Mouse (Mus musculus) 3134 (cell line): ENCODE results near the gene Ttc30b.
"Not testable (repeated sequence)": the region's sequence is repeated elsewhere in the genome, so short reads cannot be mapped to it uniquely, and the experiment has no call there.

Experiments
- DNase-seq: peaks from one replicate; pipeline ENCODE4 v3.0.0-alpha.2; 2011; ENCODE audit warnings: low spot score; ENCODE audit not compliant: insufficient read length; ENCODE audit errors: extremely low read depth

Gene Ttc30b

DNA sequence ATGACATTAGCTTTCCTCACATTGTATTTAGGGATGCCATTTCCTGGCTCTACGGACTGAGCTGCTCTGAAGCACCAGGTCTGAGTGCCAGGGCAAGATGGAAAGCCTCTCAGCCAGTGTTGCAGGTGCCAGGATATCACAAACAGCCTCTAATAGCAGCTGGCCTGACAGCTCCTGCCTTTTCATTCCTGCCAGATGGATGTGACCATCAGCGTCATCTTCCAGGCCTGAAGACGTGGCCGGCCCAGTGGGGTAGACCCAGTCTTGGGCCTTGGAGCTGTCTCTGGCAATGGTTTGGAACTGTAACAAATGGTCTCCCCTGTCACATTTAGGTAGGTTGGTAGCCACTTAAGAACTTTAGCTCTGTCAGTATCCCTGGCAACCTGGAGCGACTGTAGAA, 14.9 kb upstream of the Ttc30b start:
- no peak for DNase-seq

DNA sequence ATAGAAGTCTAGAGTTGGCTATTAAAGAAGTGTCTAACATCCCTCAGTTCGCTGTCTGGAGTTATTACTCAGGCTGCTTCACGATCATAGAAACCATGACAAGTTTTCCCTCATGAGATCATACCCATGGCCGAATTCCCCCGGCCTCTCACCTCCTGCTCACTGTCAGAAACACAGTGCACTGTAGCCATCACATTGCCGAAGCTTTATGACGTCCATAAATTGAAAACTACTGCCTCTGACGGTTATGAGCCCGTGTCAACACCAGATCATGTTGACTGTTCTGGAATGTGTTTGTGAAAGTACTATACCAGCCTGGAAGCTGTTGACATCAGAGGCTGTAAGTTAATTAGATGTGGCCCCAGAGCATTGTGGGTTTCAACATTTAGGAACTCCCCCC, 12.3 kb upstream of the Ttc30b start:
- no peak for DNase-seq

DNA sequence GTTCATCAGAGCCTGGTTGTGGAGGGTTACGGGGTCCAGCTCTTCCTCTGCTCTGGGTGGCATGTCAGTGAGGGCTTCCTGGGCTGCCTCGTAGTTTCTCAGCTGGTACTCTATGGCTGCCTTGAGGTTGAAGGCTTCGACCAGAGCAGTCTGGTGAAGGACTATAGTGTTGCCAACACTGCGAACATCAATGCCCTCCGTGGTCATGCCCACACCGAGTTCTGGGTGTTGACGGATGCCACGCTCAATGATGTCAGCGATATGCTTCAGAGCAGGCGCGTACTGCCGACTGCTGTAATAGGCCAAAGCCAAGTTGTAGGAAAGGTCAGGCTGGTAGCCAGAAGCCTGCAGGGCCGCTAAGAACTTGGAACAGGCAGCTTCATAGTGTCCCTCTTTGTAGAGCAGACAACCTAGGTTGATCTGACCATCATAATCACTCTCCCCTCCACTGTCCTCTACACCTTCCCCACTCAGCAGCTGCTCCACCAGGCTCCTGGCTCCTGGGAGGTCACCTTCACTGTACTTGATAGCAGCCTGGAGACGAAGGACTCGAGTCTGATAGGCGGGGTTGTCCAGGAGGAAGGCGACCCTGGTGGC, 767 bp downstream of the Ttc30b start:
- peak; percentile 3 for DNase-seq

DNA sequence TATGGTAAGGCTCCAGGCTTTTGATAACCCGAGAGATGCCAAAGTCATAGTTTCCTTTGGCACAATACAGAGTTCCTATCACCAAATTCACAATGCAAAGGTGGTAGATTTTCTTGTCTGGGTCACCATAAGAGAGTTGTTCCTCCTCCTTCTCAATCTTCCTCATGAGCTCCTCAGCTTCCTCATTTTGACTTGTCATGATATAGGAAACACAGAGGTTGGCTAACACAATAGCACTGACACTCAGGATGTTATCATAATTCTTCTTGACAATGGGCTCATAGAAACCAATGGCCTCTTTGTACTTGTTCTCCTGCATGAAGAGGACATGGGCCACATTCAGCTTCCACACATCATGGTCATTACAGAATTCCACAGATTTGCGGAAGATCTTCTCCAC, 1.7 kb downstream of the Ttc30b start:
- DNase-seq: not testable (repeated sequence)

DNA sequence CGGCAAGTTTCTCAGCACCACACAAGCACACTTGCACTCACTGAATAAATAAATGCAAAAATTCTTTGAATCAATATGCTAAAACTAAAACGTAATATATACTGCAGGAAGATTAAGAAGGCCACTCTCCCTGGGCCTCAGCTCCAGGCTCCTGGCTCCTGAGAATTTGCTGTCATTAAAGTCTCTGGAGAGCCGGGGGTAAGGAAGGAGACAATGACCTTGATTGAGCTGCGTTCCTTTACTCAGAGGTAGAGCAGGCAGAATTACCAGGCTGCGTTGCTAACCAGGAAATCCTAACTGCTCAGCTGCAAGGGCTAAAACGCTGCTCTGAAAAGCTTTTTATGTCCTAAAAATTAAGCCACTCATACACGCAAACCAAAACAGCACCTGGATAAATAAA, 4.8 kb downstream of the Ttc30b start:
- DNase-seq: no peak

DNA sequence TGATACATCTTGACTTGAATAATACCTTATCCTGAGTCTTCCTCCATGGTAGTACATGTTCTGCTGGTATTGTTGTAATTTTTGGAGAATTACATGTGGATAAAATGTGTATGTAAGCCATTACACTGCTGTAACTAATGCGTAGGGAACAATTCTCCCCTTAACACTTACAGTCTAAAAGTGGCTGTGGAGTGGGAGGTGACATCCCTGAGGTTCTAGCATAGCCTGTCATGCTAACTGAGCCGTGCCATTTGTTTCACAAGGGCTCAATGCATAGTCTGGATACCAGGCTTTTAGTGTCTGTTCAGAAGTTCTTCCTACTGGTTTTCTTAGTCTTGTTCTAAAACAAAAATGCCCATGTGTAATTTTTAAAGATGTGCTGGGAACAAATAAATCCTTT, 7.4 kb downstream of the Ttc30b start:
- DNase-seq: no peak

DNA sequence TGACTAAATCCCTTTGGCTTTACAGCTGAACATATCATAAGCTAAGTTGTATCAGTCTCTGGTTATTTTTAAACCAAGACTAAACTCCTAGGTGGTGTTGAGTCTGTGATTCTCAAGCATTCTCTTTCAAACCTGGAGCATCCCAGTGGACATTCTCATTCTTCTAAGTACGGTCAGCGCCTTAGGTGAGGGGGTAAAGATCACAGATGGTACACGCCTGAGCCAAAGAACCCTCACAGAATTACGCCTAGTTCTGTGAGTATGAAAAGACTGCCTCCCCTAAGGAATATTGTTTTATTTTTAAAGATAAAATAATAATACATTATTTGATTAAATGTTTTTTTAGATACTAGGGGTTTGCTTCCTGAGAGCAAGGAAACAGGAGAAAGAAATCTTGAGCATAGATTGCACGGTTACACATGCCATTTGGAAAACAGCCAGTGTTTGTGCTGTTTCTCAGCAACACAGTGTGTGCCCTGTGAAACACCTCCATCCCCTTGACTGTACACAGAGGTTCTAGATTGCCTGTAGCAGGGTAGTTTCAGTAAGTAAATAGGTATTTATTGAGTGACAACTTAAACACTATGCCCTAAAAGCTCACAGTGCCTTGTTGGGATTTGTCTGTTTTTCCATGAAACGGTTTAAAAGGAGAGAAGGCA, 8.5 kb downstream of the Ttc30b start:
- no peak for DNase-seq

DNA sequence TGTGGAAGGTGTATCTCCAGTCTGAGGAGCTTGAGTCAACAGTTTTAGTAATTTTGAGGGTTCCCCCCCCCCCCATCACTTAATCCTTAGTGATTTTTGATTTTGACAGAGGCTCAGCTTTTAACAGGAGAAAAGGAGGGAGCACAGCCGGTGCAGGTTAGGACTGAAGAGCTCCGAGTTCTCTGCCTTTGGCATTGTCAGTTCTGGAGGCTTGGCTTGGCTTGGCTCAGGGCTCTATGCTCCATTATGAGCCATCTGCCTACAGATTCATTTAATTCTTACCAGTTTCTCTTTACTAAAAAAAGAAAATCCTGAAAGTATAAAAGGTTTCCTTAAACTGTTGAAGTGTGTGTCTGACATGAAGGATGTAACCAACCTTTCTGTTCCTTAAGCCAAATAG, 9.2 kb downstream of the Ttc30b start:
- DNase-seq: no peak

DNA sequence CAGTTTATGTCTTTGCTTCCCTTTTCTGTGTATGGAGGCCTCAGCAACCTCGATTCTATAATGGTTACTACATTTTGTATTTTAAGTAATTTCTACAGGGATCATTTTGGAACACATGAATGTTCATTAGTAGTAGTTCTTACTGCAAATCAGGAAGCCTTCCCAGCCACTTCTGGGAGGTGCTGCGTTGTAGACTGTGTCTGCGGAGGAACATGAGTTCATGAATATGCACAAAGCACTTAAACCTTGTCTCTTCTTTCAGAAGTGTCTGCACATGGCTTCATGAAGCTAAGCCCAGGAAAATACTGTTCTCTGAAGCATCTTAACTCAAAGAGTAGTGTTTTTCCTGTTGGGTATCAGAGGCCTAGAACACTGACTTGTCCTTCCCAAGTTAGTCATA, 10.4 kb downstream of the Ttc30b start:
- DNase-seq: no peak

DNA sequence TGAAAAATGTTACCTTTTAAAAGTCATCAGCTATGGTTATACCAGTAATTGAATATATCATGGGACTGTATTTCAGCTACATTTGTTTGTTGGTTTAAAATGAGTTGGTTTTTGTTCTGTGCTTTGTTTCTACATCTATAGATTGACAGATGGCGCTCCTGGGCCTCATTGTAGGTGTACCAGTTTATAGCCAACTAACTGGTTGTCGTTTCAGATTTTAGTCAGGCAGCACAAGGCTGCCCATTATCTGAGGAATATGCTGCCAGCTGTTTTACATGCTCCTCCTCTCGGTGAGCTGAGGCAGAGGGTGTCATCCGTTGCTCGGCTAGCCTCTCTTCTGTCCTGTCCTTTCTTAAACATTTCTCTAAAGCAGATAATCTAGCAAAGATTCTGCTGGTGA, 12.3 kb downstream of the Ttc30b start:
- DNase-seq: no peak

DNA sequence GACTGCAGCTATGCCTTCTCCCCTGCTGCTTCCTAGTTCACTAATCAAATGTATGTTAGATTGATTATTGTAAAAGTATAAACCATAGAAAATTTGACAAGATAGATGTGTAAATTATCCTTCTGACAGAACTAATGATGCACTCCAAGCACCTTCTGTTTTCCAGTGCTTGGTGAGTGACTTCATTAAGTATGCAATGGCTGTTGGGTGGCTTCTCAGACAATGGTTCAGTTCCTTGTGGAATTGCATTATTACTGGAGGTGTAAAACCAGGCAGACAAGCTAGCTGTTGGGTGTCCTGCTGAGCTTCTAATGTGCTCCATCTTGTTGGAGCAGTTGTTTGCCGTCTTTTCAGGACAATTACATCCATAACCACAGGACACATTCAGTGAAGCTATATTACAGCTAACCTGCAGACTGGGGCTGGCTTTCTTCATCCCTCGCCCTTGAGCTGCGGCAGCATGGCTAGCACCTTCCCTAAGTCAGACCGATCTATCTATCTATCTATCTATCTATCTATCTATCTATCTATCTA, 14.5 kb downstream of the Ttc30b start:
- no peak for DNase-seq

DNA sequence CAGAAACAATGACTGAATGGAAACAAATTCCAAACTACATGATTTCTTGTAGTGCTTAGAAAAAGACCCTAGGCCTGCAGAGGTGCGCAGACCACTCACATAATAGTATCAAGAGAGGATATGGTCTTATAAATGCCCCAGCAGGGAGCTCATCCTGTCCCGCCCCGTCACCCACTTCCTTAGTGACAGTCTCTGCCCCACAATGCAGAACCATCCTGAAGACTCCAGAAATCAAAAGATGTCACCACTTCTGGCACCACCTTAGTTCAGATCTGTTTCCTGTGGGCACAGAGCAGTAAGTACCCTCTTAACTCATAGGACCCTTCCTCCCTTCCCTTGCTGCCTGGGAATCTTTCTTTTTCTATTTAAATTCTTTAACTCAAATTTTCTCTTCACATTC, 23.3 kb downstream of the Ttc30b start:
- no peak for DNase-seq

DNA sequence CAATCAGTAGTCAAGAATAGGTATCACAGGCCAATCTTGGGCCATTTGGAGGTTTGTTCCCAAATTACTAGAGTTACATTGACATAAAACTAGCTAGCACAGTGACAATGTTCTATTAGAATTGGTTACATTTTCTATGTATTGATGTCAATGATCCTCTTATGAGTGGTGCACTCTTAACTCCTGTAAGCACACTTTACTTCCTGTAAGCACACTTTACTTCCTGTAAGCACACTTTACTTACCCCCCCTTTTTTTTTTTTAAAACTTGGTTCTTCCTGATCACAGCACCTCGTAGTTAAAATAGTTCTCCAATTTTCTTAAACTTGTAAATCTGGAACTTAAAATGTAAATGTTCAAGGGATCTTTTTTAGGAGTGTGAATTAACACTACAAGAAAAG, 31.2 kb downstream of the Ttc30b start:
- no peak for DNase-seq

DNA sequence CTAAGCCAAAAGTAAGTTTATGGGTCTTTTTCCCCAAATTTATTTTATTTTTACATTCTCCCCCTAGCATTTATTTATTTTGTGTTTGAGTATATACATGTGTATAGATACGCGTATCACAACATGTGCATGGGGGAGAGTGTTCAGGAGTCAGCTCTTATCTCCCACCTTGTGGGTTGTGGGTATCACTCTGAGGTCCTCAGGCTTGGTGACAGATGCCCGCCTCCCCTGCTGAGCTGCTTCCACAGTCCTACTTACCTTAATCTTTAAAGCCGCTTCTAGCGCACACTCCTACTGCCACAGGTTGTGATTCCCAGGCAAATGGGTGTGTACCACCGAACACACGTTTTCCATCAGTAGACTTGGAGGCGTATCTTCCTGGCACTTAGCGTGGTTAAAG, 36.5 kb downstream of the Ttc30b start:
- DNase-seq: no peak

DNA sequence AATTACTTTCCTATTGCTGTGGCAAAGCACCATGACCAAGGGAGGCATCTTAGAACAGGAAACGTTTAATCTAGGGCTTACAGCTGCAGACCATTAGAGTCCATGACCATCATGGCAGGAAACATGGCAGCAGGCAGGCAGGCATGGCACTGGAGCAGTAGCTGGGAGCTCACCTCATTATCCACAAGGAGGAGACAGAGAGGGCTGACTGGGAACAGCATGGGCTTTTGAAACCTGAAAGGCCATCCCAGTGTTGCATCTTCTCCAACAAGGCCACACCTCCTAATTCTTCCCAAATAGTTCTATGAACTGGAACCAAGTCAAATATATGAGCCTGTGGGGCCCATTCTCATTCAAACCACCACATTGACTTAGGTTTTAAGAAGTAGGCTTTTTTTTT, 38.1 kb downstream of the Ttc30b start:
- no peak for DNase-seq

DNA sequence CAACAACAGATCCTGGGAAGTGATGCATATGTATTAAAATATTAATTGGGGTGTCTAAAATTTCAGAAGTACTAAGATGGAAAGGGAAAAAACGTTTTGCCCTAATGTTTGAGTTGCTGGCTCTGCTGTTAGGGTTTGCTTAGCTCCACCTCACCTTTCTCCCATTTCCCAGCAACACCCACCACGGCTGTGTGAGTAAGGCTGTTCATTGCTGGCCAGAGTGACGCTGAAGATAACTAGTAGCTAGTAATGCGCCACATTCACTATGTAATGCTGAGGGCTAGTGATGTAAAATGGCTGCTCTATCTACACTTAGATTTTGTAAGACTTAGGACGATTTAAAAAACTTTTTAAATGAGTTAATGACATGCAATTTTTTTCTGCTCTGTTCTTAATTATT, 42.7 kb downstream of the Ttc30b start:
- no peak for DNase-seq

DNA sequence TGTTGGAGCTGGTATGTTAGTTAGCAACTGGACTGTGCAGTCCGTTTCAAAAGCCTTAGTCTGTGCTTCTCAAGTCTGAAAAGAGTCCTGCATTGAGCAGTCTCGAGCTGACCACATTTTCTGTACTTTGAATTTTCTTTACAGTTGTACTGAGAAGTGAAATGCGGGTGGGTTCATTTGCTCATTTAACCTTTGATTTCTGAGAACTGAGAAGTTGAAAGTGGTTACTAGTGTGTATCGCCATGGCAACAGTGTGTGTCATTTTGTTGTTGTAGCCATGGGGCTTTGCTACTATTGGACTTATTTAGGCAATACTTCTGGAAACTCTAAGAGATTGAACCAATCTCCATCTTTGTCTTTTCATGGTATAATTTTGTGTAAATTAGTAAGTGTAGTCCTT, 46.4 kb downstream of the Ttc30b start:
- no peak for DNase-seq
